Mouse (Mus musculus) brain, embryonic 14.5 days (tissue): Measurements from ENCODE around the gene Wipi1.

Experiments used
- CTCF ChIP-seq: fragments of 200-500 bp; IDR thresholded peaks from 2 replicates; pipeline ENCODE4 v1.5.1; 2012; ENCODE audit warnings: inconsistent platforms, mild to moderate bottlenecking, moderate library complexity, borderline replicate concordance; ENCODE audit not compliant: insufficient read depth, insufficient read length; ENCODE audit errors: extremely low read depth
- POLR2A ChIP-seq: fragments of 200-500 bp; IDR thresholded peaks from 2 replicates; pipeline ENCODE4 v1.6.1; 2012; ENCODE audit warnings: mild to moderate bottlenecking, inconsistent platforms, borderline replicate concordance; ENCODE audit not compliant: poor library complexity, insufficient read depth, insufficient read length, severe bottlenecking; ENCODE audit errors: extremely low read depth

- TF ChIP-seq POLR2A (no peak), CTCF (no peak)
These were observed 21.8 kb downstream of the Wipi1 start for GRCm38 (mm10) chr11:109590012-109590411.
